Mouse (Mus musculus): ENCODE measurements around the gene A430078G23Rik. TPM values are rescaled to one million over a fixed set of nuclear protein-coding genes. Genes with fewer than 3 reads are reported as not detected.

A430078G23Rik gene
- polyA plus RNA-seq, 1 experiment from 2014 or later = 0.19 TPM

DNA sequence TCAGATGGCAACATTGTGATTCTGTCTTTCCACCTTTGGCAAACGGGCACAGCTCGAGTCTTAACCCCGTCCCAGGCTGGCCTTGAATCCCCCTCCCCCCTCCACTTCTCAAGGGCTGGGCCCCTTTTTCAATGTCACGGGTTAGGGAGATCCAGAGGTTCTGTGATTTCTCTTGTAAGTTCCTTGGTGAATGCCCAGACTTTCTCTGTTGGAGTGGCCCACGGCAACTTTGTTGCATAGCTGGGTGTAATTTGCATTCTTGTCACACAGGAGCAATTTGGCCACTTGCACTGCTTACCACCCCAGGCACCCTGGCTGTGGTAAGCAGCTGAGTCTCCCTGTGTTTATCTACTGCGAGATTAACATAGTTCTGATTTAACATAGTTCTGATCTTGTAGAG, 41.4 kb downstream of the A430078G23Rik start:
- no peaks in the 10 kb centered on the region for H3K9me3 ChIP-seq
- peaks cover 18% of the 10 kb centered on the region for H3K4me1 ChIP-seq (replicated peaks)
- peak overlapping the region; percentile 7; the same call in 1 of the 2 replicates for H3K4me3 ChIP-seq (replicated peaks)
- 24% methylated on average over 6 of the region's 6 CpGs for WGBS
- no peak for ATAC-seq
- no peak overlapping the region for H3K27ac ChIP-seq
- peak overlapping the region; percentile 19 for H3K4me2 ChIP-seq (replicated peaks)
- no peak overlapping the region for H3K9ac ChIP-seq
- H3K27me3 ChIP-seq (replicated peaks) = no peaks in the 10 kb centered on the region
- H3K36me3 ChIP-seq = no peaks in the 10 kb centered on the region

DNA sequence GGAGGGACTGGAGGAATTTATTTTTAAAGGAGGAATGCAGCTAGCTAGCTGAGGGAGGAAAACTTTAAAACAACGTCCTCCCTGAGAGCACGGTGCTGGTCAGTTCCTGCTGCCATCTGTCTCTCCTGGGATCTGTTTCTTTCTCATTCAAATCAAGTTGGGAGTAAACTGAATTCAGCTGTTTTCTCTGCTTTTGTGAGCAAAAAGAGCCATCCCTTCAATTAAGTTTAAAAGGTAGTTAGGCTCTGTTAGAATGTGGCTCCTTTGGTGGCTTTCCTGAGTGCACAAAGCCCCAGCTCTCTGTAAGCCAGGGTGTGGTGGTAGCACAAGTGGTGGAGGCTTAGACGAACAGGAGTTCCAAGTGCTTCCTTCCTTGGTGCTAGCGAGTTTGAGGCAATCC, 42.0 kb downstream of the A430078G23Rik start:
- no peak for ATAC-seq
- H3K4me1 ChIP-seq (replicated peaks) = peaks cover 18% of the 10 kb centered on the region
- no peaks in the 10 kb centered on the region for H3K36me3 ChIP-seq
- H3K27ac ChIP-seq = no peak overlapping the region
- no peaks in the 10 kb centered on the region for H3K9me3 ChIP-seq
- no peak overlapping the region for H3K9ac ChIP-seq
- H3K4me2 ChIP-seq (replicated peaks) = peak overlapping the region; percentile 19; the same call in 1 of the 2 replicates
- 28% methylated on average over 4 of the region's 4 CpGs for WGBS
- no peaks in the 10 kb centered on the region for H3K27me3 ChIP-seq (replicated peaks)
- H3K4me3 ChIP-seq (replicated peaks) = no peak overlapping the region

DNA sequence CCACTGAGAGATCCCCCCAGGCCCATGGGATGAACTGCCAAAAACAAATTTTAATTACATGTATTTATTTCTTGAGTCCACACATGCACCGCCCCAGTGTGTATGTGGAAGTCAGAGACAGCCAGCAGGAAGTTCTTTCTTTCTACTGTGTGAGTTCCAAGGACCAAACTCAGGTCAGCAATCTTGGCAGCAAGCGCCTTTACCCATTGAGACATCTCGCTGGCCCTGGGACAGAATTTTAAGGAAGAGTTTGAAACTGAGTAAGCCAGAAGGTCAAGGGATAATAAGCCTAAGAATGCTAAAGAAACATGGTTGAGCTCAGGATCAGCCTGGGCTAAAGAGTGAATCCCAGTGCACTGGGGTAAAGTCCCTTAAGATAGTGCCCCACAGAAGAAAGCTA, 44.4 kb downstream of the A430078G23Rik start:
- WGBS = 95% methylated on average over 3 of the region's 3 CpGs
- H3K4me2 ChIP-seq (replicated peaks) = no peak overlapping the region
- H3K4me1 ChIP-seq (replicated peaks) = peaks cover 15% of the 10 kb centered on the region
- no peaks in the 10 kb centered on the region for H3K27me3 ChIP-seq (replicated peaks)
- no peak overlapping the region for H3K27ac ChIP-seq
- H3K4me3 ChIP-seq (replicated peaks) = no peak overlapping the region
- ATAC-seq = no peak
- H3K36me3 ChIP-seq = no peaks in the 10 kb centered on the region
- H3K9ac ChIP-seq = no peak overlapping the region
- H3K9me3 ChIP-seq = no peaks in the 10 kb centered on the region

- 45% methylated on average over 2 of the region's 2 CpGs for WGBS
- Histone ChIP-seq H3K4me1 (replicated peaks) (no peaks in the 10 kb centered on the region), H3K36me3 (no peaks in the 10 kb centered on the region), H3K4me3 (replicated peaks) (no peak overlapping the region), H3K9me3 (no peaks in the 10 kb centered on the region), H3K9ac (no peak overlapping the region), H3K27me3 (replicated peaks) (no peaks in the 10 kb centered on the region), H3K27ac (no peak overlapping the region), H3K4me2 (replicated peaks) (no peak overlapping the region)
- ATAC-seq = no peak
These were observed 47.3 kb downstream of the A430078G23Rik start for GRCm38 (mm10) chr8:3400509-3400908.

DNA sequence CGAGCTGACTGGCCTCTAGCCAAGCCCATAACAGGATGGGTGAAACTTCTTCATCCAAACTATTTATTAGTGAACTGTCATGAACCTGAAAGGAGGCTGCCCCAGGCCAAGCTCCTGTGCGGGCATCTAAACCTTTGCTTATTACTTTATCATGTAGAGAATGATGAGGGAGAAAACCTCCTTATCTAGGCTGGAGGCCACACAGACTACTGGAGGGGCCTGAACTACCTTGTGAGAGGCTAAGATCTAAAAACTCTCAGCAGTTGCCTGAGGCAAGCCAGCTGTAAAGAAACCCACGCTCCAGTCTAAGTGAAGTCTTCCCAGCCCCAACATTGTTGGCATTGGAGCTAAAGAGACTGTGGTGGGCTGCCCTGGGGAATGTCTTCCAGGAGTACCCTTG, 54.2 kb downstream of the A430078G23Rik start:
- Histone ChIP-seq H3K9ac (no peak overlapping the region), H3K27ac (no peak overlapping the region), H3K36me3 (no peaks in the 10 kb centered on the region), H3K4me1 (replicated peaks) (peaks cover 12% of the 10 kb centered on the region; the same call in 1 of the 2 replicates), H3K9me3 (no peaks in the 10 kb centered on the region), H3K4me2 (replicated peaks) (no peak overlapping the region), H3K4me3 (replicated peaks) (no peak overlapping the region), H3K27me3 (replicated peaks) (no peaks in the 10 kb centered on the region)
- WGBS = 83% methylated on average over 3 of the region's 3 CpGs
- ATAC-seq = no peak

DNA sequence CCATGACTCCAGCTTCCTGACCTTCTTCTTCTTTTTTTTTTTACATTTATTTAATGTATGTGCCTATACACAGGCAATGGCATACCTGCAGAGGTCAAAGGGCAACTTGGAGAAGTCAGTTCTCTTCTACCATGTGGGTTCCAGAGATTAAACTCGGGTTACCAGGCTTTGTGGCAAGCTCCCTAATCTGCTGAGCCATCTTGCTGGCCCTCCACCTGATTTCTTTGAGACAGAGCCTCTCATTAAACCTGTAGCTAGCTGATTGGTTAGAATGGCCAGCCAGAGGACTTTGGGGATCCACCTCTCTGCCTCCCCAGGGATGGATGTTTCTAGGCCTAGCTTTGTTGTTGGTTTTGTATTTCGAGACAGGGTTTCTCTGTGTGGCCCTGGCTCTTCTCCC, 57.9 kb downstream of the A430078G23Rik start:
- no peak overlapping the region for H3K4me2 ChIP-seq (replicated peaks)
- H3K9ac ChIP-seq = no peak overlapping the region
- H3K27me3 ChIP-seq (replicated peaks) = no peaks in the 10 kb centered on the region
- H3K27ac ChIP-seq = peak overlapping the region; percentile 48
- ATAC-seq = no peak
- peaks cover 13% of the 10 kb centered on the region; the same call in 1 of the 2 replicates for H3K4me1 ChIP-seq (replicated peaks)
- H3K4me3 ChIP-seq (replicated peaks) = no peak overlapping the region
- no peaks in the 10 kb centered on the region for H3K36me3 ChIP-seq
- H3K9me3 ChIP-seq = no peaks in the 10 kb centered on the region
- WGBS = 75% methylated on average over 2 of the region's 2 CpGs

DNA sequence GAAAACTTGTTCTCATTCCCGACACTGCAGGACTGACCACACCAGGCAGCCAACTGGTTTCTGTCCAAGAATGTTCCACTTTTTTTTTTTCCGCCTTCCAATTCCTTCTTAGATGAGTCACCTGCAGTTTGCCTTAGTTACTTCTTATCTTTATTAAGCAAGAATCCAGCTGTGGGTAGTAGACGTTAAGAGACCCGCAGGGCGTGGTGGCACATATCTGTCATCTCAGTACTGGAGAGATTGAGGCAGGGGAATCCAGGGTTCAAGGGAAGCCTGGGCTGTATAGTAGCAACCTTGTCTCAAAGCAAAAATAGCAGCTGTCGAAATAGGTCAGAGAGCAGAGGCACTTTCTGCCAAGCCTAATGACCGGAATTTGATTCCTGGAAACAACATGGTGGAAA, 58.7 kb downstream of the A430078G23Rik start:
- peak; percentile 93 for ATAC-seq
- WGBS = 57% methylated on average over 7 of the region's 7 CpGs
- H3K27ac ChIP-seq = peak overlapping the region; percentile 48

GRCm38 (mm10) chr8:3412816-3413215, 59.6 kb downstream of the A430078G23Rik start:
- H3K4me3 ChIP-seq (replicated peaks) = no peak overlapping the region
- no peak overlapping the region for H3K4me2 ChIP-seq (replicated peaks)
- no peaks in the 10 kb centered on the region for H3K27me3 ChIP-seq (replicated peaks)
- WGBS = 95% methylated on average over 1 of the region's 1 CpGs
- H3K4me1 ChIP-seq (replicated peaks) = peaks cover 17% of the 10 kb centered on the region
- no peaks in the 10 kb centered on the region for H3K36me3 ChIP-seq
- ATAC-seq = no peak
- no peak overlapping the region for H3K9ac ChIP-seq
- no peaks in the 10 kb centered on the region for H3K9me3 ChIP-seq
- 0 out of 2 replicates have a peak overlapping the region, but pooled peaks have one; percentile 44 for H3K27ac ChIP-seq

More for the DNA sequence above, 58.7 kb downstream of the A430078G23Rik start:
- Histone ChIP-seq H3K4me2 (replicated peaks) (no peak overlapping the region), H3K9me3 (no peaks in the 10 kb centered on the region), H3K36me3 (no peaks in the 10 kb centered on the region), H3K9ac (no peak overlapping the region), H3K27me3 (replicated peaks) (no peaks in the 10 kb centered on the region), H3K4me3 (replicated peaks) (no peak overlapping the region), H3K4me1 (replicated peaks) (peaks cover 15% of the 10 kb centered on the region; the same call in 1 of the 2 replicates)

DNA sequence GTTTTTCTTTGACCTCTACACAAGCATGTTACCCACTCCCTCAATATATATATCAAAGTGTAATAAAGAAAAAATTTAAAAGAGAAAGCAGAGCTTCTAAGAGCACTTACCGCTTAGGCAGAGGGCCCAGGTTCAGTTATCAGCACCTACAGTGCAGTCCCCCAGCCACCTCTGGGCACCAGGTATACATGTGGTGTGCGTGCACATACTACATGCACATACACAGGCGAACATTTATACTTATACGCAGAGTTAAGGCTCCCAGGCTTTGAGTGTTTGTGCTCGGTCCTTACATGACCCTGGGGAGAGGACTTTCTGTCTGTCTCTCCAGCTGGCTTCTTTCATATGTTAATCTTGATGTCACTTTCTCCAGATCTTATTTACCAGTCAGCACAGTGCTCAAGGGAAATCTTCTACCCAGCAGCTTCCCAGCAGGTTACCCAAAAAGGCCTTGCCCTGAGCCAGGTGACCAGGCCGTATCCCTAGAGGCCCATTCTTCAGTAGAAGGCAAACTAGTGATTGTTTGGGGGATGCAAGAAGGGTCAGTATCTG, 61.5 kb downstream of the A430078G23Rik start:
- H3K9ac ChIP-seq = no peak overlapping the region
- no peak overlapping the region for H3K4me3 ChIP-seq (replicated peaks)
- 72% methylated on average over 6 of the region's 6 CpGs for WGBS
- no peaks in the 10 kb centered on the region for H3K27me3 ChIP-seq (replicated peaks)
- no peak for ATAC-seq
- no peak overlapping the region for H3K27ac ChIP-seq
- peaks cover 17% of the 10 kb centered on the region for H3K4me1 ChIP-seq (replicated peaks)
- H3K9me3 ChIP-seq = no peaks in the 10 kb centered on the region
- no peaks in the 10 kb centered on the region for H3K36me3 ChIP-seq
- H3K4me2 ChIP-seq (replicated peaks) = no peak overlapping the region

- Histone ChIP-seq H3K36me3 (no peaks in the 10 kb centered on the region), H3K9me3 (no peaks in the 10 kb centered on the region), H3K4me3 (replicated peaks) (no peak overlapping the region), H3K4me2 (replicated peaks) (no peak overlapping the region), H3K4me1 (replicated peaks) (peaks cover 17% of the 10 kb centered on the region), H3K9ac (no peak overlapping the region), H3K27ac (no peak overlapping the region), H3K27me3 (replicated peaks) (no peaks in the 10 kb centered on the region)
- no peak for ATAC-seq
- 81% methylated on average over 4 of the region's 4 CpGs for WGBS
These were observed 62.0 kb downstream of the A430078G23Rik start for GRCm38 (mm10) chr8:3415259-3415658.

DNA sequence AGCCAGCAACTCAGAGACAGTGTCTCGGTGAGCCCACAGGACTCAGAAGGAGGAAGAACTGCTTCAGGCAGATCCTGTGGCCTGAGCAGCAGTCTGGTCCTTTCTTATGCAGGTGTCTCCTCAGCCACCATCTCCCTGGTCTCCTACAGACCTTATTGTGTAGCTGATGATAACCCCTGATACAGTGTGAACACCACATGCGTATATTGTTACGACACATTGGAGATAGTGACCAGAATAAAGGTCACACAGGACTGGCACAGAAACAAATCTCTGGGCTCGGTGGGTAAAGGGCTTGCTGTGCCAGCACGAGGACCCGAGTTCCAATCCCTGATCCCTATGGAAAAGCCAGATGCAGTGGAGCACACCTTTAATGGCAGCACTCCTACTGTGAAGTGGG, 62.4 kb downstream of the A430078G23Rik start:
- no peak overlapping the region for H3K4me2 ChIP-seq (replicated peaks)
- no peak overlapping the region for H3K27ac ChIP-seq
- no peaks in the 10 kb centered on the region for H3K9me3 ChIP-seq
- no peak for ATAC-seq
- no peaks in the 10 kb centered on the region for H3K27me3 ChIP-seq (replicated peaks)
- no peak overlapping the region for H3K9ac ChIP-seq
- no peaks in the 10 kb centered on the region for H3K36me3 ChIP-seq
- 85% methylated on average over 6 of the region's 6 CpGs for WGBS
- peaks cover 17% of the 10 kb centered on the region for H3K4me1 ChIP-seq (replicated peaks)
- no peak overlapping the region for H3K4me3 ChIP-seq (replicated peaks)

- no peak overlapping the region for H3K4me3 ChIP-seq (replicated peaks)
- WGBS = 47% methylated on average over 4 of the region's 4 CpGs
- H3K4me1 ChIP-seq (replicated peaks) = peaks cover 11% of the 10 kb centered on the region
- no peaks in the 10 kb centered on the region for H3K36me3 ChIP-seq
- ATAC-seq = no peak
- H3K9me3 ChIP-seq = no peaks in the 10 kb centered on the region
- no peaks in the 10 kb centered on the region for H3K27me3 ChIP-seq (replicated peaks)
- H3K9ac ChIP-seq = no peak overlapping the region
- H3K4me2 ChIP-seq (replicated peaks) = no peak overlapping the region
- 0 out of 2 replicates have a peak overlapping the region, but pooled peaks have one; percentile 13 for H3K27ac ChIP-seq
These were observed 63.6 kb downstream of the A430078G23Rik start for GRCm38 (mm10) chr8:3416846-3417245.

GRCm38 (mm10) chr8:3417455-3417854, 64.2 kb downstream of the A430078G23Rik start:
- Histone ChIP-seq H3K9me3 (no peaks in the 10 kb centered on the region), H3K4me1 (replicated peaks) (peaks cover 5% of the 10 kb centered on the region; the same call in 1 of the 2 replicates), H3K4me3 (replicated peaks) (no peak overlapping the region), H3K27ac (peak overlapping the region; percentile 48; the same call in 1 of the 2 replicates), H3K9ac (no peak overlapping the region), H3K36me3 (no peaks in the 10 kb centered on the region), H3K27me3 (replicated peaks) (no peaks in the 10 kb centered on the region), H3K4me2 (replicated peaks) (no peak overlapping the region)
- ATAC-seq = peak; percentile 39
- WGBS = 21% methylated on average over 8 of the region's 8 CpGs

Measured in intestine, embryonic 15.5 days (tissue).